Mouse (Mus musculus): ENCODE measurements at regions not wholly inside any gene's neighbourhood (a gene's known extent, or its start where the extent isn't known, plus 50 kb on each side); places are given as distances from the start of the nearest gene placed in this dataset.

GRCm38 (mm10) chr4:142952879-142953278 is 259.9 kb downstream of the Prdm2 start:
- Histone ChIP-seq H3K27ac (no peak overlapping the region), H3K9me3 (no peaks in the 10 kb centered on the region), H3K4me3 (no peak overlapping the region), H3K27me3 (ENCODE audit: poor library complexity, severe bottlenecking) (peaks cover 27% of the 10 kb centered on the region), H3K36me3 (replicated peaks) (no peaks in the 10 kb centered on the region), H3K4me1 (peaks cover 34% of the 10 kb centered on the region)
- DNase-seq (ENCODE audit: extremely low spot score, low spot score), result no peak
- WGBS, result 72% methylated on average over 1 of the region's 1 CpGs

- no peak overlapping the region for H3K27ac ChIP-seq
Measured at GRCm38 (mm10) chr4:142947673-142948072, 265.1 kb downstream of the Prdm2 start.

GRCm38 (mm10) chr4:142933627-142934026 is 279.2 kb downstream of the Prdm2 start:
- Histone ChIP-seq H3K27ac (no peak overlapping the region), H3K4me1 (no peaks in the 10 kb centered on the region), H3K4me3 (no peak overlapping the region), H3K27me3 (ENCODE audit: poor library complexity, severe bottlenecking) (no peaks in the 10 kb centered on the region), H3K36me3 (replicated peaks) (no peaks in the 10 kb centered on the region), H3K9me3 (no peaks in the 10 kb centered on the region)
- DNase-seq (ENCODE audit: extremely low spot score, low spot score), result no peak
- WGBS, result 93% methylated on average over 9 of the region's 9 CpGs

More at GRCm38 (mm10) chr4:142947673-142948072, 265.1 kb downstream of the Prdm2 start:
- WGBS, result 75% methylated on average over 6 of the region's 6 CpGs
- H3K4me3 ChIP-seq, result no peak overlapping the region
- peaks cover 16% of the 10 kb centered on the region for H3K4me1 ChIP-seq
- peaks cover 35% of the 10 kb centered on the region for H3K27me3 ChIP-seq (ENCODE audit: poor library complexity, severe bottlenecking)
- no peaks in the 10 kb centered on the region for H3K9me3 ChIP-seq
- no peak for DNase-seq (ENCODE audit: extremely low spot score, low spot score)
- H3K36me3 ChIP-seq (replicated peaks), result no peaks in the 10 kb centered on the region

GRCm38 (mm10) chr4:142929245-142929644 is 283.6 kb downstream of the Prdm2 start:
- Histone ChIP-seq H3K4me1 (peaks cover 6% of the 10 kb centered on the region; the same call in 1 of the 2 replicates), H3K4me3 (no peak overlapping the region), H3K27me3 (ENCODE audit: poor library complexity, severe bottlenecking) (no peaks in the 10 kb centered on the region), H3K36me3 (replicated peaks) (no peaks in the 10 kb centered on the region), H3K9me3 (no peaks in the 10 kb centered on the region), H3K27ac (no peak overlapping the region)
- no peak for DNase-seq (ENCODE audit: extremely low spot score, low spot score)
- WGBS, result 92% methylated on average over 4 of the region's 4 CpGs

GRCm38 (mm10) chr4:142927328-142928108 is 285.3 kb downstream of the Prdm2 start:
- H3K9me3 ChIP-seq, result no peaks in the 10 kb centered on the region
- no peaks in the 10 kb centered on the region for H3K36me3 ChIP-seq (replicated peaks)
- DNase-seq (ENCODE audit: extremely low spot score, low spot score), result no peak
- no peak overlapping the region for H3K27ac ChIP-seq
- H3K4me1 ChIP-seq, result peaks cover 6% of the 10 kb centered on the region; the same call in 1 of the 2 replicates
- H3K4me3 ChIP-seq, result no peak overlapping the region
- H3K27me3 ChIP-seq (ENCODE audit: poor library complexity, severe bottlenecking), result no peaks in the 10 kb centered on the region
- 85% methylated on average over 7 of the region's 7 CpGs for WGBS

GRCm38 (mm10) chr4:142925111-142925510 is 287.7 kb downstream of the Prdm2 start:
- no peak for DNase-seq (ENCODE audit: extremely low spot score, low spot score)
- H3K9me3 ChIP-seq, result peaks cover 6% of the 10 kb centered on the region; the same call in 1 of the 2 replicates
- WGBS, result 80% methylated on average over 8 of the region's 8 CpGs
- H3K27ac ChIP-seq, result no peak overlapping the region
- peaks cover 6% of the 10 kb centered on the region; the same call in 1 of the 2 replicates for H3K4me1 ChIP-seq
- no peaks in the 10 kb centered on the region for H3K36me3 ChIP-seq (replicated peaks)
- H3K4me3 ChIP-seq, result no peak overlapping the region
- no peaks in the 10 kb centered on the region for H3K27me3 ChIP-seq (ENCODE audit: poor library complexity, severe bottlenecking)

GRCm38 (mm10) chr4:142909355-142909947 is 303.3 kb downstream of the Prdm2 start:
- no peaks in the 10 kb centered on the region for H3K27me3 ChIP-seq (ENCODE audit: poor library complexity, severe bottlenecking)
- no peaks in the 10 kb centered on the region for H3K9me3 ChIP-seq
- H3K4me3 ChIP-seq, result peak overlapping the region; percentile 32
- WGBS, result 46% methylated on average over 17 of the region's 17 CpGs
- H3K36me3 ChIP-seq (replicated peaks), result no peaks in the 10 kb centered on the region
- peak overlapping the region; percentile 58 for H3K27ac ChIP-seq
- peak; percentile 19 for DNase-seq (ENCODE audit: extremely low spot score, low spot score)
- H3K4me1 ChIP-seq, result peaks cover 14% of the 10 kb centered on the region

GRCm38 (mm10) chr4:142908782-142909181 is 304.0 kb downstream of the Prdm2 start:
- Histone ChIP-seq H3K27me3 (ENCODE audit: poor library complexity, severe bottlenecking) (no peaks in the 10 kb centered on the region), H3K4me3 (no peak overlapping the region), H3K36me3 (replicated peaks) (no peaks in the 10 kb centered on the region), H3K9me3 (no peaks in the 10 kb centered on the region), H3K27ac (no peak overlapping the region), H3K4me1 (peaks cover 14% of the 10 kb centered on the region)
- no peak for DNase-seq (ENCODE audit: extremely low spot score, low spot score)
- WGBS, result 60% methylated on average over 6 of the region's 6 CpGs

- WGBS, result 84% methylated on average over 9 of the region's 9 CpGs
- no peaks in the 10 kb centered on the region; the same call in 1 of the 2 replicates for H3K4me1 ChIP-seq
- no peaks in the 10 kb centered on the region for H3K27me3 ChIP-seq (ENCODE audit: poor library complexity, severe bottlenecking)
- H3K36me3 ChIP-seq (replicated peaks), result no peaks in the 10 kb centered on the region
- DNase-seq (ENCODE audit: extremely low spot score, low spot score), result no peak
- no peak overlapping the region for H3K4me3 ChIP-seq
- H3K9me3 ChIP-seq, result no peaks in the 10 kb centered on the region
- H3K27ac ChIP-seq, result no peak overlapping the region
Measured at GRCm38 (mm10) chr4:142903356-142904032, 309.3 kb downstream of the Prdm2 start.

- Histone ChIP-seq H3K4me3 (no peak overlapping the region), H3K9me3 (peaks cover 10% of the 10 kb centered on the region), H3K27ac (no peak overlapping the region), H3K36me3 (replicated peaks) (no peaks in the 10 kb centered on the region), H3K27me3 (ENCODE audit: poor library complexity, severe bottlenecking) (no peaks in the 10 kb centered on the region), H3K4me1 (no peaks in the 10 kb centered on the region; the same call in 1 of the 2 replicates)
- no peak for DNase-seq (ENCODE audit: extremely low spot score, low spot score)
- WGBS, result 83% methylated on average over 9 of the region's 9 CpGs
Measured at GRCm38 (mm10) chr4:142900792-142901191, 312.0 kb downstream of the Prdm2 start.

- no peak overlapping the region for H3K4me3 ChIP-seq
- no peaks in the 10 kb centered on the region for H3K27me3 ChIP-seq (ENCODE audit: poor library complexity, severe bottlenecking)
- H3K9me3 ChIP-seq, result peaks cover 10% of the 10 kb centered on the region
- no peak for DNase-seq (ENCODE audit: extremely low spot score, low spot score)
- no peaks in the 10 kb centered on the region for H3K36me3 ChIP-seq (replicated peaks)
- 83% methylated on average over 1 of the region's 1 CpGs for WGBS
- H3K4me1 ChIP-seq, result no peaks in the 10 kb centered on the region; the same call in 1 of the 2 replicates
- H3K27ac ChIP-seq, result no peak overlapping the region
Measured at GRCm38 (mm10) chr4:142898994-142899393, 313.8 kb downstream of the Prdm2 start.

- no peaks in the 10 kb centered on the region for H3K9me3 ChIP-seq
- no peaks in the 10 kb centered on the region for H3K4me1 ChIP-seq
- H3K4me3 ChIP-seq, result no peak overlapping the region
- H3K36me3 ChIP-seq (replicated peaks), result no peaks in the 10 kb centered on the region
- 95% methylated on average over 1 of the region's 1 CpGs for WGBS
- DNase-seq (ENCODE audit: extremely low spot score, low spot score), result no peak
- no peaks in the 10 kb centered on the region for H3K27me3 ChIP-seq (ENCODE audit: poor library complexity, severe bottlenecking)
- H3K27ac ChIP-seq, result no peak overlapping the region
Measured at GRCm38 (mm10) chr4:142890711-142891110, 322.1 kb downstream of the Prdm2 start.

GRCm38 (mm10) chr4:142888891-142889290 is 323.9 kb downstream of the Prdm2 start:
- Histone ChIP-seq H3K27me3 (ENCODE audit: poor library complexity, severe bottlenecking) (no peaks in the 10 kb centered on the region), H3K4me1 (no peaks in the 10 kb centered on the region), H3K27ac (no peak overlapping the region), H3K9me3 (no peaks in the 10 kb centered on the region), H3K36me3 (replicated peaks) (no peaks in the 10 kb centered on the region), H3K4me3 (no peak overlapping the region)
- no peak for DNase-seq (ENCODE audit: extremely low spot score, low spot score)
- 84% methylated on average over 4 of the region's 4 CpGs for whole genome bisulfite sequencing

All from forebrain, embryonic 10.5 days (tissue).